Mouse (Mus musculus) midbrain, embryonic 16.5 days (tissue): ENCODE results near the gene Atp6v1g2. TPM values are rescaled to one million over a fixed set of nuclear protein-coding genes. Genes with fewer than 3 reads are reported as not detected.

Experiments used
- ATAC-seq: fragments of 200-750 bp; cut with Nextera tagmentation; 2 replicates; pipeline ENCODE4 v1.8.0; 2017; ENCODE audit warnings: moderate TSS enrichment
- H3K27ac ChIP-seq: fragments of 300-500 bp; sonication (generic); 2 replicates; pipeline ENCODE4 v1.5.1; 2014; ENCODE audit warnings: mild to moderate bottlenecking, low read length, mixed read lengths
- H3K27me3 ChIP-seq: fragments of 300-500 bp; sonication (generic); 2 replicates; pipeline ENCODE4 v1.6.1; 2014; ENCODE audit warnings: low read depth, low read length, mixed read lengths; ENCODE audit not compliant: control insufficient read depth, insufficient read depth
- H3K36me3 ChIP-seq: fragments of 300-500 bp; sonication (generic); 2 replicates; pipeline ENCODE4 v1.6.1; 2014; ENCODE audit warnings: mild to moderate bottlenecking, low read length, moderate library complexity, mixed read lengths; ENCODE audit not compliant: control insufficient read depth, insufficient read depth
- H3K4me1 ChIP-seq: fragments of 300-500 bp; sonication (generic); 2 replicates; pipeline ENCODE4 v1.6.1; 2014; ENCODE audit warnings: mild to moderate bottlenecking, low read length, mixed read lengths; ENCODE audit not compliant: control insufficient read depth, insufficient read depth
- H3K4me2 ChIP-seq: fragments of 300-500 bp; sonication (generic); 2 replicates; pipeline ENCODE4 v1.6.1; 2014; ENCODE audit warnings: mild to moderate bottlenecking, low read length, mixed read lengths
- H3K4me3 ChIP-seq: fragments of 300-500 bp; sonication (generic); 2 replicates; pipeline ENCODE4 v1.5.1; 2014; ENCODE audit warnings: low read depth, mild to moderate bottlenecking, low read length, moderate library complexity, mixed read lengths
- H3K9ac ChIP-seq: fragments of 300-500 bp; sonication (generic); 2 replicates; pipeline ENCODE4 v1.6.1; 2014; ENCODE audit warnings: low read depth, low read length, mixed read lengths
- H3K9me3 ChIP-seq: fragments of 300-500 bp; sonication (generic); replicated peaks from 2 replicates; pipeline ENCODE4 v1.6.1; 2014; ENCODE audit warnings: mild to moderate bottlenecking, low read length, mixed read lengths; ENCODE audit not compliant: control insufficient read depth, poor library complexity, severe bottlenecking
- WGBS: fragments of 180-500 bp; shearing (Covaris S2); extraction: QIAGEN DNeasy Blood & Tissue Kit; methylation state at CpG from one replicate; pipeline ENCODE4 v1.1.7; 2014; 5-methylcytosine and 5-hydroxymethylcytosine counted together
- polyA plus RNA-seq: library from polyadenylated mRNA; unstranded; fragments of >200 nt; fragmentation: Nextera tagmentation; extraction: Ambion mirVana; gene quantifications from 2 replicates; pipeline ENCODE4 v1.2.1, GENCODE M21; 2015

Atp6v1g2 gene
- polyA plus RNA-seq, 1 experiment from 2014 or later: 139 TPM

- no peak overlapping the region for H3K4me3 ChIP-seq
- peaks cover 21% of the 10 kb centered on the region for H3K27me3 ChIP-seq
- 83% methylated on average over 5 of the region's 5 CpGs for WGBS
- H3K4me1 ChIP-seq: peaks cover 9% of the 10 kb centered on the region; the same call in 1 of the 2 replicates
- H3K4me2 ChIP-seq: no peak overlapping the region
- no peaks in the 10 kb centered on the region for H3K36me3 ChIP-seq
- no peak for ATAC-seq
- H3K27ac ChIP-seq: no peak overlapping the region
- H3K9ac ChIP-seq: no peak overlapping the region
- no peaks in the 10 kb centered on the region for H3K9me3 ChIP-seq
These were observed 40.5 kb upstream of the Atp6v1g2 start for GRCm38 (mm10) chr17:35192924-35193323.

- Histone ChIP-seq H3K4me2 (no peak within 1 kb of the TSS; the same call in 1 of the 2 replicates), H3K27me3 (peaks cover 21% of the 10 kb centered on the region), H3K36me3 (no peaks in the 10 kb centered on the region), H3K27ac (no peak within 1 kb of the TSS), H3K4me3 (peak within 1 kb of the TSS; percentile 45), H3K4me1 (peaks cover 9% of the 10 kb centered on the region; the same call in 1 of the 2 replicates), H3K9ac (no peak within 1 kb of the TSS), H3K9me3 (no peaks in the 10 kb centered on the region)
- no peak for ATAC-seq
- 81% methylated on average over 28 of the region's 28 CpGs for WGBS
These were observed 39.3 kb upstream of the Atp6v1g2 start, which contains the start of gene Ltb for GRCm38 (mm10) chr17:35193881-35194843. Gene Ltb (plus strand): TSS chr17:35194439.

- Histone ChIP-seq H3K4me1 (peaks cover 9% of the 10 kb centered on the region; the same call in 1 of the 2 replicates), H3K9me3 (no peaks in the 10 kb centered on the region), H3K36me3 (no peaks in the 10 kb centered on the region), H3K9ac (peak overlapping the region; percentile 61; the same call in 1 of the 2 replicates), H3K27me3 (peaks cover 21% of the 10 kb centered on the region), H3K4me2 (peak overlapping the region; percentile 67), H3K27ac (no peak overlapping the region), H3K4me3 (peak overlapping the region; percentile 45)
- 45% methylated on average over 19 of the region's 19 CpGs for WGBS
- ATAC-seq: no peak
These were observed 38.4 kb upstream of the Atp6v1g2 start for GRCm38 (mm10) chr17:35194844-35195630.

GRCm38 (mm10) chr17:35195631-35196320 is 37.7 kb upstream of the Atp6v1g2 start:
- peak overlapping the region; percentile 45 for H3K4me3 ChIP-seq
- peak overlapping the region; percentile 61 for H3K9ac ChIP-seq
- ATAC-seq: peak; percentile 56; the same call in 1 of the 2 replicates

GRCm38 (mm10) chr17:35196321-35196641 is 37.2 kb upstream of the Atp6v1g2 start:
- no peak for ATAC-seq
- Histone ChIP-seq H3K4me2 (peak overlapping the region; percentile 67), H3K9ac (no peak overlapping the region), H3K36me3 (no peaks in the 10 kb centered on the region), H3K4me1 (peaks cover 9% of the 10 kb centered on the region; the same call in 1 of the 2 replicates), H3K27ac (no peak overlapping the region), H3K9me3 (no peaks in the 10 kb centered on the region), H3K27me3 (peaks cover 21% of the 10 kb centered on the region), H3K4me3 (peak overlapping the region; percentile 45)
- 33% methylated on average over 9 of the region's 9 CpGs for WGBS

More at GRCm38 (mm10) chr17:35195631-35196320, 37.7 kb upstream of the Atp6v1g2 start:
- Histone ChIP-seq H3K4me2 (peak overlapping the region; percentile 67), H3K4me1 (peaks cover 9% of the 10 kb centered on the region; the same call in 1 of the 2 replicates), H3K9me3 (no peaks in the 10 kb centered on the region), H3K27ac (no peak overlapping the region), H3K36me3 (no peaks in the 10 kb centered on the region), H3K27me3 (peaks cover 21% of the 10 kb centered on the region)
- WGBS: 2% methylated on average over 66 of the region's 66 CpGs

GRCm38 (mm10) chr17:35197126-35197525 is 36.3 kb upstream of the Atp6v1g2 start:
- ATAC-seq: no peak
- H3K4me2 ChIP-seq: no peak overlapping the region

GRCm38 (mm10) chr17:35198029-35198428 is 35.4 kb upstream of the Atp6v1g2 start:
- H3K27ac ChIP-seq: no peak overlapping the region
- H3K4me2 ChIP-seq: no peak overlapping the region
- H3K9me3 ChIP-seq: no peaks in the 10 kb centered on the region
- no peak overlapping the region for H3K4me3 ChIP-seq
- no peak for ATAC-seq
- H3K4me1 ChIP-seq: peaks cover 9% of the 10 kb centered on the region; the same call in 1 of the 2 replicates
- H3K27me3 ChIP-seq: peaks cover 21% of the 10 kb centered on the region
- H3K9ac ChIP-seq: no peak overlapping the region
- WGBS: 70% methylated on average over 7 of the region's 7 CpGs
- no peaks in the 10 kb centered on the region for H3K36me3 ChIP-seq

More at GRCm38 (mm10) chr17:35197126-35197525, 36.3 kb upstream of the Atp6v1g2 start:
- Histone ChIP-seq H3K4me3 (no peak overlapping the region), H3K27ac (no peak overlapping the region), H3K36me3 (no peaks in the 10 kb centered on the region), H3K9ac (no peak overlapping the region), H3K4me1 (peaks cover 9% of the 10 kb centered on the region; the same call in 1 of the 2 replicates), H3K27me3 (peaks cover 21% of the 10 kb centered on the region), H3K9me3 (no peaks in the 10 kb centered on the region)
- 50% methylated on average over 5 of the region's 6 CpGs for WGBS

GRCm38 (mm10) chr17:35198946-35199345 is 34.5 kb upstream of the Atp6v1g2 start:
- Histone ChIP-seq H3K27me3 (peaks cover 25% of the 10 kb centered on the region), H3K27ac (no peak overlapping the region), H3K9ac (no peak overlapping the region), H3K9me3 (no peaks in the 10 kb centered on the region), H3K4me3 (no peak overlapping the region), H3K4me2 (no peak overlapping the region), H3K36me3 (no peaks in the 10 kb centered on the region), H3K4me1 (peaks cover 9% of the 10 kb centered on the region; the same call in 1 of the 2 replicates)
- no peak for ATAC-seq
- WGBS: 36% methylated on average over 8 of the region's 8 CpGs
